Mouse (Mus musculus) G1E (cell line): ENCODE measurements at regions not wholly inside any gene's neighbourhood (a gene's known extent, or its start where the extent isn't known, plus 50 kb on each side); places are given as distances from the start of the nearest gene placed in this dataset.

Experiments
- CTCF ChIP-seq: IDR thresholded peaks from 2 replicates; pipeline ENCODE4 v1.5.1; 2012; ENCODE audit warnings: low read depth, low read length, inconsistent platforms, mixed read lengths
- POLR2AphosphoS5 ChIP-seq: IDR thresholded peaks from 2 replicates; pipeline ENCODE4 v1.6.1; 2012; ENCODE audit warnings: low read depth, low read length, inconsistent platforms; ENCODE audit not compliant: insufficient replicate concordance
- TAL1 ChIP-seq: conservative IDR thresholded peaks from 2 replicates; pipeline ENCODE4 v1.6.1; 2012; ENCODE audit warnings: low read depth, low read length, inconsistent platforms, mixed read lengths

DNA sequence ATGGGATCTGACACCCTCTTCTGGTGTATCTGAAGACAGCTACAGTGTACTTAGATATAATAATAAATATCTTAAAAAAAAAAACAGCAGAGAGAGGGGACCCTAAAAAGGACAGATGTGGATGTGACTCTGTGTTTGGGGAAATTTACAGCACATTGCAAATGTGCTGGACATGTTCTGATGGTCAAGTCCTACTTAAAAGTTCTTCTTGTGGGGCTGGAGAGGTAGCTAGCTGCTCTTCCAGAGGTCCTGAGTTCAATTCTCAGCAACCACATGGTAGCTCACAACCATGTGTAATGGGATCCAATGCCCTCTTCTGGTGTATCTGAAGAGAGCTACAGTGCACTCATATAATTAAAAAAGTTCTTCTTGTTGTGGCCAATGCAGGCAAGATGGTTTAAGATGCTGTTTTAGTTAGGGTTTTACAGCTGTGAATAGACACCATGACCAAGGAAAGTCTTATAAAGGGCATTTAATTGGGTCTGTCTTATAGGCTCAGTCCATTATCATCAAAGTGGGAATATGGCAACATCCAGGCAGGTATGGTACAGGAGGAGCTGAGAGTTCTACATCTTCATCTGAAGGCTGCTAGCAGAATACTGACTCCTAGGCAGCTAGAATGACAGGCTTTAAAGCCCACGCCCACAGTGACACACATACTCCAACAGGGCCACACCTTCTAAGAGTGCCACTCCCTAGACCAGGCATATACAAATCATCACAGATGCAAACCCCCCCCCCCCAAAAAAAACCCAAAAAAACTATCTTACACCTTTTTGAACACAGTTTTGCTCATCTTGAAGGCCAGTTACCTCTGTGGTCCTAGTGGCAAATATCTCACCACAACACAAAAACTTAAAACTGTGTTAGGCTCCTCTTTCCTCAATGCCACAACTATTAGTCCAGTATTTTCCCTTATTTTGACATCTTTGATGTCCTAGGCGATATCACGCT, 118.5 kb upstream of the Cpm start:
- TF ChIP-seq CTCF (no peak), POLR2AphosphoS5 (no peak), TAL1 (no peak)
